Mouse (Mus musculus): ENCODE measurements at regions not wholly inside any gene's neighbourhood (a gene's known extent, or its start where the extent isn't known, plus 50 kb on each side); places are given as distances from the start of the nearest gene placed in this dataset.
"Not testable (repeated sequence)": the region's sequence is repeated elsewhere in the genome, so short reads cannot be mapped to it uniquely, and the experiment has no call there.

DNA sequence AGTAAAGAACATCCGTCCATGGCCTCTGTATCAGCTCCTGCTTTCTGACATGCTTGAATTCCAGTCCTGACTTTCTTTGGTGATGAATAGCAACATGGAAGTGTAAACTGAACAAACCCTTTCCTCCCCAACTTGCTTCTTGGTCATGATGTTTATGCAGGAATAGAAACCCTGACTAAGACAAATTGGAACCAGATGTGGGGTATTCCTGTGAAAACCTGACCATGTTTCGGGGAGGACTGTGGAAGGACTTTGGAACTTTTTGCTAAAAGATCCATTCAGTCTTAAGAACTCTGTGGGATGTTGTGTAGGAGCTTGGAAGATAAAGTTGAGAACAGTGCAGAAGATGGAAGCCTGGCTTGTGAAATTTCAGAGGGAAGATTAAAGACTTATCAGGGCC, 410.0 kb downstream of the Kif2b start:
- not testable (repeated sequence) for DNase-seq (ENCODE audit: low read depth, low spot score)

DNA sequence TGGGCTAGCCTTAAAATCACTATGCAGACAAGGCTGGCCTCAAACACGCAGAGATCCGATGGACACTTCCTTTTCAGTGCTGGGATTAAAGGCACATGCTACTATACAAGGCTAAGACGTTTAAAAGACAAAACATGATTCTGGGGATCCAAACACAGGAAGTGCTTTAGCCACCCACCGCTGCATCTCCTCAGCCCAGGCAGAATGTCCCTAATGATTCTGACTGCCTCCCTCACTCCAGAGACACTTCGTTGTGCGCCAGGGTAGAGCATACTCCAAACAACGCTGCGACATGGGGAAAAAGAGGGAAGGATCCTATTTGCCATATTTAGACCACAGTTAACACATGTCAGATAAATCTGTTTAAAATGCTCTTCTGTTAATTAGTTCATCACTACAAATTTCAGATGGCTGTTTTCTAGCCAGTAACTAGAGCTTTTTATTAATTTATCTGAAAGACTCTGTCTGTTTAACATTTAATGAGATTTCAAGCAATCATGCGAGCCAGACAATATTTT, 443.5 kb downstream of the Kif2b start:
- no peak for DNase-seq (ENCODE audit: low read depth, low spot score)

DNA sequence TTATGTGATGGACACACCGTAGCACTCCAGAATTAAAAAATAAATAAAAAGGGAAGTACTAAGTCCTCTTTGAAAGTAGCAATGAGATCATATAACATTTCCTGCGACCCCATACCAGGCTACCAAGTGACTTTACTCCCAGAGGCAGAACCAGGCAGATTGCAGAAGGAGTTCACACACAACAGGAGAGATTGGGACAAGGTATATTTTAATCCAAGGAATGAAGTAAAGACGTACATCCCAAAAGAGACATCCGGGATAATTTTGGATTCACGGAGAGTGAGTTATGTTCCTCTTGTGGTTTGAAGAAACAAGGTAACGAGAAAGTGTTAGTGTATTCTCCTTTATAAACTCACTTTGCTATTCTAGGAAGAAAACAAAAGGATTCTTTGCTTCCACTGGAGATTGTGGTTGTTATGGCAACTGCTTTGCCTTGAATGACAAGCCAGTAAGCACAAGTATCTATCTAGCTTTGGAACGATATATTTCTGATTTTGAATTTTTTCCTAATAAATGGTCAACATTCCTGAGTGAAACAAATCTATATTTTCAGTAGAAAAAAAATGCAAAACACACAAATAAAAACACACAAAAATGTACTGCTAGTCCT, 444.5 kb downstream of the Kif2b start:
- DNase-seq (ENCODE audit: low read depth, low spot score): no peak

DNA sequence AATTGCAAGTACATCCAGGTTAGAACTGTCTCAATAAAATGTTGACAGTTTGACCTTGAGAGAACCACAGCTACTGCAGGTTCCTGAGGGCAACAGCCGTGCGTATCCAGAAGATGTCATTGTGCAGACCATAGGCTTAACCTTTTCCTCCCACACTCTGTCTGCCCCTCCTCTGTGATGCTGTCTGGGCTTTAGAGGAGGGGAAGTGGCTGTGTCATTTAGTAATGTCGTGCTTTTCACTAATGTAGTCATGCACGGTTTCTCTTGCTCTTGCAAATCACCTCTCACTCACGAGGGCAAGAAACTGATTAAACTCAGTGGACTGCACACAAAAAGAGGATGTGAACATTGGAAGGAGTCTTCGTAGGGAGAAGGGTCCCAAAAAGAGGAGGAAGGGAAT, 443.8 kb upstream of the Tom1l1 start:
- DNase-seq (ENCODE audit: low read depth, low spot score): no peak

GRCm38 (mm10) chr11:91098186-91098585, 410.0 kb upstream of the Tom1l1 start:
- no peak for DNase-seq (ENCODE audit: low read depth, low spot score)

- no peak for DNase-seq (ENCODE audit: low read depth, low spot score)
Measured at GRCm38 (mm10) chr11:91097552-91097951, 409.4 kb upstream of the Tom1l1 start.

- DNase-seq (ENCODE audit: low read depth, low spot score): no peak
Measured at GRCm38 (mm10) chr11:91096000-91096652, 408.0 kb upstream of the Tom1l1 start.

GRCm38 (mm10) chr11:91065365-91065764, 377.2 kb upstream of the Tom1l1 start:
- no peak for DNase-seq (ENCODE audit: low read depth, low spot score)

DNA sequence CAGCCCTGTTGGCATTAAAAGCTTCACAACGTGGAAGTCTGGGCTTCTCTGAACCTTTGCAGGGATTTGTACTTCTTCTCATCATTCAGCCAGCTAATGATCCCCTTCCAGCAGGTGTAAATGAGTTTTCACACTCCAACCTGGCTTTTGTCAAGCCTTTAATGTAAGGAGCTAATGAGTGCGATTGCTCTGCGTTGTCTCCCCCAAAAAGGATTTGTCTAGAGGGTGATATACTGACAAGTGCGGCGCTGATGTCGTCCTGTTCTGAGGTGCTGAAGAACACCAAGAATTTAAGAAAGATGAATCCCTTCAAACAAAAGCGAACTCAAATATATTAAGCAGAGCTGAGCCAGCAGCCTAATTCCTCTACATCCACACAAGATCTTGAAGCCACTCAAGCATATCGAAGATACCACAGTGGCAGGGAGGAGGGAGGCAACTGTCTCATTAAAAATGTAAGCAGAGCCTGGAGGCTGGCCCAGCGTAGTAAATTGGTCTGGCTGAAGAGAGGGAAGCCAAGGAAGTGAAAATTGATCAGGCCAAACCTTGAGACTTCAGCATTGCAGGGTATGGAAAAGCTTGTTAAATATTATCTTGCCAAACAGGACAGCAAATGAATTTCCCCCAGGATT, 368.9 kb upstream of the Tom1l1 start:
- no peak for DNase-seq (ENCODE audit: low read depth, low spot score)

GRCm38 (mm10) chr11:91053321-91053720, 365.2 kb upstream of the Tom1l1 start:
- DNase-seq (ENCODE audit: low read depth, low spot score): no peak

- DNase-seq (ENCODE audit: low read depth, low spot score): no peak
Measured at GRCm38 (mm10) chr11:91051646-91052045, 363.5 kb upstream of the Tom1l1 start.

DNA sequence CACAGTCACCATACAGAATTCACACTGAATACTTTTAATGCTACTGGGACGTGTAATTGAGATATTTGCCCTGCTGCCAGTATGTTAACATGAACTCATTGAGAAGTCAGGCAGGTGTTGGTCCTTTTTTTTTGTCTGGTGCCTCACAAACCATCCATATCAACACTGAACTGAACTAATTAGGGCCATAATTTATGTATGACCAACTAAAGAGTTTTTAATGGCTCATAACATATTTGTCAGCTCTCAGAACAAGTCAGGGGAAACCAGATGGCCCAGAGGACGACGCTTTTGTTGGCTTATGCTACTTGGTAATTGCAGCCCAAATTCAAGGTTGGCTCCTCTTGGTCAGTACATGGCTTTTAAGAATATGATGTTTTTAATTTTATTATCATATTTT, 353.3 kb upstream of the Tom1l1 start:
- no peak for DNase-seq (ENCODE audit: low read depth, low spot score)

All from WW6 (cell line).